Mouse (Mus musculus): ENCODE data around the gene Rgsl1. TPM values are rescaled to one million over a fixed set of nuclear protein-coding genes. Genes with fewer than 3 reads are reported as not detected.
"Not testable (repeated sequence)": the region's sequence is repeated elsewhere in the genome, so short reads cannot be mapped to it uniquely, and the experiment has no call there.

Gene Rgsl1
- polyA plus RNA-seq, 1 experiment, result not detected

DNA sequence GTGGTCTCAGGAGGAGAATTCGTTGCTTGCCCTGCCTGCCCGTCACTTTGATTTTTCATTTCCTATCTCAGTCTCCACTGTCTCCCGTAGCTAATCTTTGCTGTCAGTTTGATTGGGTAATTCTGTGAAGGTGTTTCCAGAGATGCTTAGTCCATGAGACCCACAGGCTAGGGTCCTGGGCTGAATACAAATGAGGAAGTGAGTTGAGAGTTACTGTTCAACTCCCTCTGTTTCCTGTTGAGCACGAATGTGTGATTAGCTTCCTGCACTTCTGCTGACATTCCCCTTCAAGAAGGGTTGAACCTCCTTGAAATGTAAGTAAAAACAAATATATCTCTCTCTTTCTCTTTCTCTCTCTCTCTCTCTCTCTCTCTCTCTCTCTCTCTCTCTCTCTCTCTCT lies 58.3 kb downstream of the Rgsl1 start:
- Histone ChIP-seq H3K4me1 (peaks cover 13% of the 10 kb centered on the region), H3K4me3 (replicated peaks) (peak overlapping the region; percentile 42), H3K36me3 (replicated peaks; ENCODE audit: low read length) (no peaks in the 10 kb centered on the region), H3K9me3 (no peaks in the 10 kb centered on the region), H3K27me3 (replicated peaks) (peaks cover 2% of the 10 kb centered on the region)
- TF ChIP-seq GATA1 (IDR thresholded peaks at IDR 0.05; ENCODE audit: borderline replicate concordance, low read length), result no peak
- TF ChIP-seq FLI1 (IDR thresholded peaks at IDR 0.05; ENCODE audit: low read length), result no peak

DNA sequence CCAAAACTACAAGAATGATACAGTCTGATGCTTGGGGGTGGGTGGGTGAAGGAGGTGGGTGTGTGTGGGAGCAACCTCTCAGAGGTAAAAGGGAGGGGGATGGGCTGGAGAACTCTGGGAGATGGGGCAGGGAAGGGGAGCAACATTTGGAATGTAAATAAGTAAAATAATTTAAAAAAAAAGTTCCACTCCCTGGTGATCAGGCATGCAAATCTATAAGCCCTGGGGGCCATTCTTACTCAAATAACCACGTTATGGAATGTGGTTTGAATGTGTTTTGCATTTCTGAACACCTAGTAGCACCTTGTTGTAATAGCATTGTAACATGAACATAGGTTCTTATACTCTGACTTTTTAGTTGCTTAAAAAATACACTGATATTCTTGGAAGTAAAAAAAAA lies 60.6 kb downstream of the Rgsl1 start:
- TF ChIP-seq GATA1 (IDR thresholded peaks at IDR 0.05; ENCODE audit: borderline replicate concordance, low read length) (no peak), FLI1 (IDR thresholded peaks at IDR 0.05; ENCODE audit: low read length) (no peak)
- no peak overlapping the region for H3K4me3 ChIP-seq (replicated peaks)
- no peaks in the 10 kb centered on the region for H3K9me3 ChIP-seq
- H3K27me3 ChIP-seq (replicated peaks), result peaks cover 2% of the 10 kb centered on the region
- peaks cover 8% of the 10 kb centered on the region for H3K4me1 ChIP-seq
- no peaks in the 10 kb centered on the region for H3K36me3 ChIP-seq (replicated peaks; ENCODE audit: low read length)

DNA sequence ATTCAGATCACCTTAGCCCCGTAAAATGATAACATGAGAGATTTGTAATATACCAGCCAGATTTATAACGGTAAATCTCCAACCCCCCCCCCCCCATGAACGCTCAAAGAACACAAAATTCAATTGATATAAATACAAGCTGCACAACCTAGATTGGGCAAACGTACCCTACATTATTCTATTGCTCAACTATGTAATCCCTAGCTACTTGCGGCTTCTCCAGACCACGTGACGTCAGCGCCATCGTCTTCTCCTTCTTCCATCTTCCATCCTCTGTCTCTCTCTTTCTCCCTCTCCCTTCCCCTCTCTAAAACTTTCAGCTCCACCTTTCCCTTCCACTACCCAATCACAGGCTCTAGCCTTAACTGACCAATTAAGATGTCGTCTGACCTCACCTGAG lies 65.7 kb downstream of the Rgsl1 start:
- Histone ChIP-seq H3K4me1 (peaks cover 4% of the 10 kb centered on the region), H3K9me3 (no peaks in the 10 kb centered on the region), H3K27me3 (replicated peaks) (peaks cover 2% of the 10 kb centered on the region), H3K36me3 (replicated peaks; ENCODE audit: low read length) (no peaks in the 10 kb centered on the region), H3K4me3 (replicated peaks) (no peak overlapping the region)
- TF ChIP-seq GATA1 (IDR thresholded peaks at IDR 0.05; ENCODE audit: borderline replicate concordance, low read length) (no peak), FLI1 (IDR thresholded peaks at IDR 0.05; ENCODE audit: low read length) (no peak)

GRCm38 (mm10) chr1:153776257-153776656 lies 67.7 kb downstream of the Rgsl1 start:
- Histone ChIP-seq H3K36me3 (replicated peaks; ENCODE audit: low read length) (no peaks in the 10 kb centered on the region), H3K9me3 (no peaks in the 10 kb centered on the region), H3K27me3 (replicated peaks) (no peaks in the 10 kb centered on the region), H3K4me1 (peaks cover 4% of the 10 kb centered on the region), H3K4me3 (replicated peaks) (no peak overlapping the region)
- TF ChIP-seq FLI1 (IDR thresholded peaks at IDR 0.05; ENCODE audit: low read length) (no peak), GATA1 (IDR thresholded peaks at IDR 0.05; ENCODE audit: borderline replicate concordance, low read length) (no peak)

GRCm38 (mm10) chr1:153775174-153775573 lies 68.8 kb downstream of the Rgsl1 start:
- TF ChIP-seq FLI1 (IDR thresholded peaks at IDR 0.05; ENCODE audit: low read length) (no peak), GATA1 (IDR thresholded peaks at IDR 0.05; ENCODE audit: borderline replicate concordance, low read length) (no peak)
- Histone ChIP-seq H3K36me3 (replicated peaks; ENCODE audit: low read length) (no peaks in the 10 kb centered on the region), H3K4me1 (peaks cover 4% of the 10 kb centered on the region), H3K27me3 (replicated peaks) (no peaks in the 10 kb centered on the region), H3K9me3 (no peaks in the 10 kb centered on the region), H3K4me3 (replicated peaks) (no peak overlapping the region)

DNA sequence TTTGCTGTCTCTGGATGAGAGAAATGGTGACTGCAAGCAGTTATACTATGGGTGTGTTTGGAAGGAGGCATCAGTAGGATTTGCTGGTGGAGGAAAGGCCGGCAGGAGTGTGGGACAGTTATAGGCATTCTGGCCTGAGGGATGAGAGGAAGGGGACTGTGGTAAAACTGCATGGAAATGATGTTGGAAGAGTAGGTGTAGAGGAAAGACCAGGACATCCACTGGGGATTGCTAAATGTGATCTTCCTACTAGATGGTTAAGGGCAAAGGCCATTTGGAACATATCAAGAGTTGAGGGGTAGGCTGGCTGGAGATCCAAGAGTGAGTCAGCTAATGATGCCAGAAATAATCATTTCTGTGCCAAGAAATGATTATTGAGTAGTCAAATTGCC lies 73.2 kb downstream of the Rgsl1 start:
- no peaks in the 10 kb centered on the region for H3K27me3 ChIP-seq (replicated peaks)
- no peak overlapping the region for H3K4me3 ChIP-seq (replicated peaks)
- no peaks in the 10 kb centered on the region for H3K9me3 ChIP-seq
- peaks cover 18% of the 10 kb centered on the region for H3K4me1 ChIP-seq
- TF ChIP-seq GATA1 (IDR thresholded peaks at IDR 0.05; ENCODE audit: borderline replicate concordance, low read length) (no peak), FLI1 (IDR thresholded peaks at IDR 0.05; ENCODE audit: low read length) (no peak)
- H3K36me3 ChIP-seq (replicated peaks; ENCODE audit: low read length), result no peaks in the 10 kb centered on the region

- Histone ChIP-seq H3K4me1 (peaks cover 18% of the 10 kb centered on the region), H3K9me3 (no peaks in the 10 kb centered on the region), H3K4me3 (replicated peaks) (no peak overlapping the region), H3K27me3 (replicated peaks) (no peaks in the 10 kb centered on the region), H3K36me3 (replicated peaks; ENCODE audit: low read length) (no peaks in the 10 kb centered on the region)
- TF ChIP-seq GATA1 (IDR thresholded peaks at IDR 0.05; ENCODE audit: borderline replicate concordance, low read length) (no peak), FLI1 (IDR thresholded peaks at IDR 0.05; ENCODE audit: low read length) (no peak)
These were observed 73.8 kb downstream of the Rgsl1 start for GRCm38 (mm10) chr1:153769998-153770775.

DNA sequence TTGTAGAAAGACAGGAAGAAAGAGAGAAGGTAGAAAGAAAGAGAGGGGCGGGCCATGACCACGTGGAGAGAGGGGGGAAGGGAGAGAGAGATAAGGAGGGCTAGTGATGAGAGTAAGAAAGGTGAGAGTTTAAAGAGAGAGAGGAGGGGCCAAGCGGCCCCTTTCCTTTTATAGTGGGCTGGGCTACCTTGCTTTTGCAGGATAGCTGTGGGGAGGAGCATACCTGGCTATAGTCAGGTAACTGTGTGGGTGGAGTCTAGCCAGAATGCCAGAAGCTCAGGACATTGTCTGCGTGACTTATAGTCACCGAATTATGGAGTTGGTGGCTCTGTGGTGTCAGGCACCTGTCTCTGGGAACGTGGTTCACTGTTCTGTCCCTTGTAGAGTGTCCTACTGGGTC lies 74.4 kb downstream of the Rgsl1 start:
- not testable (repeated sequence) for H3K9me3 ChIP-seq; H3K27me3 ChIP-seq (replicated peaks); H3K36me3 ChIP-seq (replicated peaks; ENCODE audit: low read length); H3K4me3 ChIP-seq (replicated peaks)
- H3K4me1 ChIP-seq, result peaks cover 18% of the 10 kb centered on the region

DNA sequence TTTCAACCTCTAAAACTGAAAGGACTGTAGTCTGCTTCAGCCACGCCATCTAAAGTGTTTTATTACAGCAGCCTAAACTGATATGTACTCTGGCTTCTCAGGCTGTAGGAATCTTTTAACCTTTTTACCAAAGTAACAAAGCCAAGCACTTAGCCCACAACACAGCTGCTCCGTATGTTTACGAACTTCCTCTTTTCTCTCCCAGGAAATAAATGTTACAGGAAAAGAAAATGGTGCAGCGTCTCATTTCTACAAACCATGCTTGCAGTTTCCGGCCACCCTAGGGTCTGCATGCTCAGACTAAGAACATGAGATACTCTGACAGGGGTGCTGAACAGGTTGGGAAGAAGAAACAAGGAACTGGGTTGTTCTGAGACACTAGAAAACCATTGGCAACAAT lies 75.5 kb downstream of the Rgsl1 start:
- no peaks in the 10 kb centered on the region for H3K27me3 ChIP-seq (replicated peaks)
- TF ChIP-seq FLI1 (IDR thresholded peaks at IDR 0.05; ENCODE audit: low read length), result no peak
- TF ChIP-seq GATA1 (IDR thresholded peaks at IDR 0.05; ENCODE audit: borderline replicate concordance, low read length), result no peak
- H3K4me3 ChIP-seq (replicated peaks), result peak overlapping the region; percentile 23
- H3K4me1 ChIP-seq, result peaks cover 18% of the 10 kb centered on the region
- no peaks in the 10 kb centered on the region for H3K9me3 ChIP-seq
- peaks cover 7% of the 10 kb centered on the region for H3K36me3 ChIP-seq (replicated peaks; ENCODE audit: low read length)

DNA sequence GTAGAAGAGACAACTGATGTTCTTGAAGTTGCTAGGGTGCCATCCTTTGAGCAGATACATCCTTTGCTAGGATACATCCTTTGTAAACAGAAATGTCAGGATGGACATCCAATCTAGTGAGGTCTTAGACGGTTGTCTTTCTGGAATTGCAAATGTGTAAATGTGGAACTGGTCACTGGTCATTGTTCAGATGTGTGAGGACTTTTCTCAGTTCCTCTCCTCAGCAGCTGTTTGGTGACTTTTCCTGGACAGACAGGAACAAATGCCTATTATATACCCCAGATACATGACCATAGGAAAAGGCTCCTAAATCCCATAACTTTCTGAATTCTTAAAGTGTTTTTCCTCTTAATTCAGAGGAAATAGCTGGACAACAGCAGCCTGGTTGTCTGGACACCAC lies 76.7 kb downstream of the Rgsl1 start:
- H3K27me3 ChIP-seq (replicated peaks), result no peaks in the 10 kb centered on the region
- no peak overlapping the region for H3K4me3 ChIP-seq (replicated peaks)
- peaks cover 17% of the 10 kb centered on the region for H3K36me3 ChIP-seq (replicated peaks; ENCODE audit: low read length)
- no peaks in the 10 kb centered on the region for H3K9me3 ChIP-seq
- TF ChIP-seq GATA1 (IDR thresholded peaks at IDR 0.05; ENCODE audit: borderline replicate concordance, low read length) (no peak), FLI1 (IDR thresholded peaks at IDR 0.05; ENCODE audit: low read length) (no peak)
- peaks cover 18% of the 10 kb centered on the region for H3K4me1 ChIP-seq

DNA sequence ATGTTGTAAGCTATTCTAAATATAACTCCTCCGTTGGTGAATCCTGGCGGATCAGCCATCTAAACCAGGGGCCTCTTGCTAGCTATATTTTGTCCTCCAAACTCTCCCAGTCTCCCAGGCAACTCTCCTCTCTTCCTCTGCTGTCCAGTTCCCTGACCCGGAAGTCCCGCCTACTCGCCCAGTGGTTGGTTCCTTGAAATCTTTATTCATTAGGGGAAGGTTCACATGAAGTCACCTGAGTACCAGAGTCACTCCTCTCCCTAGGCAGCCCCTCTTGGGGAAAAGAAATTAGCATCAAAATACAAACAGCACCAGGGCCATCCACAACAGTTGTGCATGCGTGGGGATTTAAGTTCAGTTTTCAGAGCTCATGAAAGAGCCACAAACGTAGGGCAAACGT lies 77.6 kb downstream of the Rgsl1 start:
- Histone ChIP-seq H3K9me3 (no peaks in the 10 kb centered on the region), H3K36me3 (replicated peaks; ENCODE audit: low read length) (peaks cover 27% of the 10 kb centered on the region), H3K27me3 (replicated peaks) (no peaks in the 10 kb centered on the region), H3K4me3 (replicated peaks) (no peak overlapping the region), H3K4me1 (peaks cover 18% of the 10 kb centered on the region)
- TF ChIP-seq FLI1 (IDR thresholded peaks at IDR 0.05; ENCODE audit: low read length), result no peak
- TF ChIP-seq GATA1 (IDR thresholded peaks at IDR 0.05; ENCODE audit: borderline replicate concordance, low read length), result no peak

Measured in megakaryocyte, embryonic 14.5 days (primary cell).